Mouse (Mus musculus): ENCODE data around the gene Rps12-ps3.

DNA sequence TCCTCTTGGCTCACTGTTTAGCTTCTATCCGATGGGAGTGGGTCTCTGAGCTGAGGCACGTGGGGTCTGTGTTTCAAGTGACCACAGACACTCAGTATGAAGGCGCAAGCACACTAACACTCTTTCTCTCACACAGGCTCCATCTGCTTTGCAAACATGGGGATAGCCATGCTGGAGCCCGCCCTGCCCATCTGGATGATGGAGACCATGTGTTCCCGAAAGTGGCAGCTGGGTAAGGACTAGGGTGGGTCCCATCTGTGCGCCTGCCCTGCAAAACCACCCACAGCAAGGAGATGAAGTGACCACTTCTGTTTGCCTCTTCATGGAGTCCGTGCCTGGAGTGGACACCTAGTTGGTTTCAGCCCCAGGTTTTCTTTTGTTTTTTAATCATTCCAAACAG, 45.7 kb upstream of the Rps12-ps3 start:
- TF ChIP-seq POLR2A (IDR thresholded peaks at IDR 0.05; ENCODE audit: borderline replicate concordance, extremely low read depth, low read depth, low read length) (no peak), CTCF (IDR thresholded peaks at IDR 0.05; ENCODE audit: insufficient read depth, low read length) (no peak)

All from lung, adult 2 months (tissue).